Mouse (Mus musculus) CH12.LX (cell line): ENCODE results near the gene Arpc5l.

Source experiments
- CTCF ChIP-seq, 2 experiments: IDR thresholded peaks in 1 of 2; conservative IDR thresholded peaks in 1 of 2; 2 replicates each; pipeline ENCODE4 v1.5.1; 2011 to 2012; ENCODE audit warnings: low read depth in 2 of 2, low read length in 2 of 2, improper control_type of control experiment in 1 of 2, inconsistent platforms in 1 of 2, mild to moderate bottlenecking in 1 of 2, moderate library complexity in 1 of 2
- EP300 ChIP-seq: IDR thresholded peaks from 2 replicates; pipeline ENCODE4 v1.6.1; 2011; ENCODE audit warnings: low read length, improper control_type of control experiment
- IRF4 ChIP-seq: IDR thresholded peaks from 2 replicates; pipeline ENCODE4 v1.6.1; 2014; ENCODE audit warnings: low read depth, mild to moderate bottlenecking, inconsistent platforms, low read length, improper control_type of control experiment
- JUN ChIP-seq: IDR thresholded peaks from 2 replicates; pipeline ENCODE4 v1.6.1; 2011; ENCODE audit warnings: low read depth, mild to moderate bottlenecking, low read length, improper control_type of control experiment, moderate library complexity; ENCODE audit not compliant: insufficient read depth
- JUND ChIP-seq: conservative IDR thresholded peaks from 2 replicates; pipeline ENCODE4 v1.6.1; 2011; ENCODE audit warnings: low read depth, low read length, improper control_type of control experiment
- KAT2A ChIP-seq: IDR thresholded peaks from 2 replicates; pipeline ENCODE4 v1.6.1; 2012; ENCODE audit warnings: low read length, improper control_type of control experiment, inconsistent platforms; ENCODE audit not compliant: insufficient replicate concordance
- MYC ChIP-seq: IDR thresholded peaks from 2 replicates; pipeline ENCODE4 v1.6.1; 2011; ENCODE audit warnings: low read depth, mild to moderate bottlenecking, improper control_type of control experiment, low read length
- SIN3A ChIP-seq: IDR thresholded peaks from 2 replicates; pipeline ENCODE4 v1.6.1; 2012; ENCODE audit warnings: low read length, improper control_type of control experiment, inconsistent platforms
- ZMIZ1 ChIP-seq: IDR thresholded peaks from 2 replicates; pipeline ENCODE4 v1.6.1; 2012; ENCODE audit warnings: low read depth, mild to moderate bottlenecking, inconsistent platforms, low read length, improper control_type of control experiment

DNA sequence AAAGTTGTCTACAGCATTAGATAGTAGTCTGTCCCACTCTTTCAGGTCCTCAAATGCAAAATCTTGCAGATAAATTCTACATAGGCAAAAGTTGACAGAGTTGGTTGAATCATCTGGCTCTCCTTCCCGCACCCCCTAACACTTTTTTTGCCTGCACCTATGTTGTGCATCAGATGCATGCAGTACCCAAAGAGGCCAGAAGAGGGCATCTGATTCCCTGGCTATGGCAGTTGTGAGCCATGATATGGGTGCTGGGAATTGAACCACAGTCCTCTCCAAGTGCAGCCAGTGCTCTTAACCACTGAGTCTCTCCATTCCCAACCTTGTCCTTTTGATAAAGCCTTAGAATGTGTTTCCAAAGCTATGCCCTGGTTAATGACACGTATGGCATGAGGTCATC, 21.7 kb upstream of the Arpc5l start:
- TF ChIP-seq CTCF (conservative IDR thresholded peaks at IDR 0.05 in 1 of 2, IDR thresholded peaks at IDR 0.05 in 1 of 2; ENCODE audit: low read depth in 2 of 2, low read length in 2 of 2) = peak; percentile 31 to 44
- TF ChIP-seq ZMIZ1 = no peak
- TF ChIP-seq KAT2A = no peak
- no peak for TF ChIP-seq SIN3A
- TF ChIP-seq JUND = no peak
- TF ChIP-seq JUN = no peak
- no peak for TF ChIP-seq IRF4
- no peak for TF ChIP-seq MYC
- TF ChIP-seq EP300 = no peak
